Mouse (Mus musculus): ENCODE data around the gene Snx12. TPM values are rescaled to one million over a fixed set of nuclear protein-coding genes. Genes with fewer than 3 reads are reported as not detected.

Snx12 gene
- total RNA-seq, 1 experiment from 2014 or later, result 33.5 TPM

Other genes starting within 250 kb of the Snx12 start
- 0.45 TPM in 1 of 2 replicates, not detected in the other for gene Tex11, start 162.9 kb downstream of the Snx12 start, total RNA-seq (2017)
- not detected in 2 replicates for gene Slc7a3, start 136.5 kb downstream of the Snx12 start, total RNA-seq (2017)
- gene Foxo4, start 32.0 kb upstream of the Snx12 start, total RNA-seq (2017), result 17.7 and 18.0 TPM in 2 replicates
- not detected in 2 replicates for gene Gm614, start 41.4 kb upstream of the Snx12 start, total RNA-seq (2017)
- 114 and 157 TPM in 2 replicates for gene Il2rg, start 45.7 kb upstream of the Snx12 start, total RNA-seq (2017)
- gene Gm20489, start 46.5 kb upstream of the Snx12 start, total RNA-seq (2017), result not detected in 2 replicates
- 34.3 and 48.1 TPM in 2 replicates for gene Med12, start 51.5 kb upstream of the Snx12 start, total RNA-seq (2017)
- not detected in 2 replicates for gene Nlgn3, start 76.6 kb upstream of the Snx12 start, total RNA-seq (2017)
- not detected in 2 replicates for gene Gjb1, start 153.8 kb upstream of the Snx12 start, total RNA-seq (2017)
- gene Zmym3, start 198.3 kb upstream of the Snx12 start, total RNA-seq (2017), result 28.1 and 31.3 TPM in 2 replicates
- gene Nono, start 206.8 kb upstream of the Snx12 start, total RNA-seq (2017), result 556 and 591 TPM in 2 replicates
- 1.7 and 6.1 TPM in 2 replicates for gene Itgb1bp2, start 226.5 kb upstream of the Snx12 start, total RNA-seq (2017)

Data from hematopoietic stem cell, adult 5-6 weeks (primary cell).